Mouse (Mus musculus) hindbrain, embryonic 10.5 days (tissue): ENCODE data around the gene Lbhd2. TPM values are rescaled to one million over a fixed set of nuclear protein-coding genes. Genes with fewer than 3 reads are reported as not detected.
A peak's percentile ranks its signal among the peaks of the same experiment; 100 is the strongest.

Source experiments
- DNase-seq: peaks from one replicate; pipeline ENCODE4 v3.0.0-alpha.2; 2017; ENCODE audit warnings: low spot score
- H3K27ac ChIP-seq: fragments of 300-500 bp; sonication (generic); 2 replicates; pipeline ENCODE4 v1.5.1; 2016; ENCODE audit warnings: mild to moderate bottlenecking, moderate library complexity
- H3K27me3 ChIP-seq: fragments of 300-500 bp; sonication (generic); 2 replicates; pipeline ENCODE4 v1.6.1; 2016; ENCODE audit warnings: mild to moderate bottlenecking; ENCODE audit not compliant: poor library complexity, insufficient read depth, severe bottlenecking
- H3K36me3 ChIP-seq: fragments of 300-500 bp; sonication (generic); 2 replicates; pipeline ENCODE4 v1.6.1; 2016; ENCODE audit warnings: mild to moderate bottlenecking, moderate library complexity
- H3K4me1 ChIP-seq: fragments of 300-500 bp; sonication (generic); replicated peaks from 2 replicates; pipeline ENCODE4 v1.6.1; 2016; ENCODE audit warnings: mild to moderate bottlenecking
- H3K4me3 ChIP-seq: fragments of 300-500 bp; sonication (generic); 2 replicates; pipeline ENCODE4 v1.5.1; 2016; ENCODE audit warnings: mild to moderate bottlenecking, moderate library complexity
- H3K9me3 ChIP-seq: fragments of 300-500 bp; sonication (generic); 2 replicates; pipeline ENCODE4 v1.6.1; 2016; ENCODE audit warnings: mild to moderate bottlenecking, moderate library complexity
- WGBS: fragments of 180-500 bp; shearing (Covaris S2); methylation state at CpG from one replicate; pipeline ENCODE4 v1.1.7; 2016; 5-methylcytosine and 5-hydroxymethylcytosine counted together
- polyA plus RNA-seq: library from polyadenylated mRNA; unstranded; fragments of >200 nt; fragmentation: Nextera tagmentation; extraction: Ambion mirVana; gene quantifications from 2 replicates; pipeline ENCODE4 v1.2.1, GENCODE M21; 2016

Lbhd2 gene
- polyA plus RNA-seq, 1 experiment from 2014 or later, result 0.25 TPM

DNA sequence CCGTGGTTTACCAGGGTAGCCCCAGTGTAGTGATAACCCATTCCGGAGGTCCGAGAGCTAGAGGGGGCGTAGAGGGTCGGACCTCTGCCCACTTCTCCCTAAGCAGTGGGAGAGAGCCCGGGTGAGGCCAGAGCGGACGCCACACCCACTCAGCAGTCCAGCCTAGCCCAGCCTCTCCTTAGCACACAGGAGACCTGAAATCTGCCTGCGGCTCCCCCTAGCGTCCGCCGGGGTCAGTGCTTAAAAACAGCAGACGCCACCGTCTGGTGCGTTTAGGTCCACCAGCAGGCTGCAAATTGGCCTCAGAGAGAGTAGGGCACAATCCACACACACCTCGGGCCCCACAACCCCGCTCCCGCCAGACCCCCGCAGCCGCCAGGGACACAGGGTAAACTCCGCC is 6.7 kb downstream of the Lbhd2 start:
- Histone ChIP-seq H3K36me3 (no peaks in the 10 kb centered on the region), H3K4me1 (peaks cover 50% of the 10 kb centered on the region), H3K4me3 (peak overlapping the region; percentile 50), H3K27me3 (peaks cover 62% of the 10 kb centered on the region), H3K9me3 (no peaks in the 10 kb centered on the region), H3K27ac (peak overlapping the region; percentile 77)
- peak; percentile 92 for DNase-seq
- WGBS, result under 1% methylated on average over 21 of the region's 21 CpGs

DNA sequence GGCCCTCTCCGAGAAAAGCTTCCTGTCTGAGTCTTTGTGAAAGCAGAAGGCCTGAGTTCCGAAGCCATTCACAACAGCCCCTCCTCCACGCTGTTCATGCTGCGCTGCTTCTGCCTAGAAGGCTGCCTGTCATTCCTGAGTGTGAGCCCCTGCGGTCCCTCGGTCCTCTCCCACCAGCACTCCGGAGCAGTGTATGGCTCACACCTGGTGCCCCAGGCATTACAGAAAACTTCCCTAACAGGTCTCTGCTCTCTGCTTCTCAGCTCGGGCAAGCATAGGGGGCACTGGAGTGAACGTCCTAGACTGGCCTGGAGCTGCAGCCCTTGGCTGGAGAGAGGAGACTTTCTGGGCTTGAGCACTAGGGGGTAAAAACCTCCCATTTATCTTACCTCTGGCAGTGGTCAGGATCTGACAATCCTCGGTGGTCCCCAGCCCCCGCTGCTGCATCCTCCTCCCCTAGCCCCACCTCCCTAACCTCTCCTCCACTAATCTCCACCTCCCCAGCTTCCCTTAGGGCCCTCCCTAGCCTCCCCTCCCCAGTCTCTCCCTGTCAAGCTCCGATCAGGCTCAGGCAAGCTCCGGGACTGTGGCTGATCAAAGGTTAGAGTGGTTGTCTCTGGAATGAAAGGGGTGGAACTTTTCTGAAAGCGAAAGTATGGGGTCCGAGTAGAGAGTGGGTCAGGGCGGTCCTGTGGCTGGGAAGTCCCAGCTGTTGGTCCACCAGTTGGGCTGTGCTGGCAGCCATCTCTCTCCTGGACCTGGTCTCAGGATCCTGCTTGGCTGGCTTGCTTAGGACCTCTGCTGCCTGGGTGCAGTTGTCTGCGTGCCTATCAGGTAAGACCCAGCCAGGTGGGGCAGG is 10.5 kb downstream of the Lbhd2 start, which contains the start of gene Exoc3l4:
Exoc3l4 (plus strand) TSS at position 97 of the 859 bp plus-strand sequence.
- WGBS, result 4% methylated on average over 17 of the region's 17 CpGs
- H3K27me3 ChIP-seq, result peaks cover 66% of the 10 kb centered on the region

DNA sequence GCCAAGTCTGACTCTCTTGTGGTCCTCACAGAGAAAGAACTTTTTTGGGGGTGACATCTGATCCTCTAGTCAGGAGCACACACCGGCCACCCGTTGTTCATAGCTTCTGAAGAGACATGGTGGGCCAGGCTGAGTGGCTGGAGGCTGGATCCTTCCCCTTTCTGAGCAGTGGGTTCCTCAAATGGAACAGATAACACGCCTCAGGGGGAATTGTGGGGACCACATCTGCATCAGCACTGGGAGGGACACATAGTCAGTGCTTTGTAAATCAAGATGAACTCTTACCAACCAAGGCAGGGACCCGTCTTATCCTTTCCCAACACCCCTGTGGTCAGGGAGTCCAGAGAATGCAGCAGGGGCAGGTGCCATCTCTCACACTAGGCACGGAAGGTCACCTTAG is 13.3 kb downstream of the Lbhd2 start:
- no peak overlapping the region for H3K27ac ChIP-seq
- H3K27me3 ChIP-seq, result peaks cover 88% of the 10 kb centered on the region
- H3K4me1 ChIP-seq, result peaks cover 38% of the 10 kb centered on the region
- H3K4me3 ChIP-seq, result no peak overlapping the region
- no peaks in the 10 kb centered on the region for H3K9me3 ChIP-seq
- no peak for DNase-seq
- WGBS, result 80% methylated on average over 5 of the region's 5 CpGs
- no peaks in the 10 kb centered on the region for H3K36me3 ChIP-seq

More for the DNA sequence above, 10.5 kb downstream of the Lbhd2 start, which contains the start of gene Exoc3l4:
- Histone ChIP-seq H3K9me3 (no peaks in the 10 kb centered on the region), H3K36me3 (no peaks in the 10 kb centered on the region), H3K4me3 (peak within 1 kb of the TSS; percentile 45), H3K27ac (peak within 1 kb of the TSS; percentile 64), H3K4me1 (peaks cover 39% of the 10 kb centered on the region)
- DNase-seq, result no peak

DNA sequence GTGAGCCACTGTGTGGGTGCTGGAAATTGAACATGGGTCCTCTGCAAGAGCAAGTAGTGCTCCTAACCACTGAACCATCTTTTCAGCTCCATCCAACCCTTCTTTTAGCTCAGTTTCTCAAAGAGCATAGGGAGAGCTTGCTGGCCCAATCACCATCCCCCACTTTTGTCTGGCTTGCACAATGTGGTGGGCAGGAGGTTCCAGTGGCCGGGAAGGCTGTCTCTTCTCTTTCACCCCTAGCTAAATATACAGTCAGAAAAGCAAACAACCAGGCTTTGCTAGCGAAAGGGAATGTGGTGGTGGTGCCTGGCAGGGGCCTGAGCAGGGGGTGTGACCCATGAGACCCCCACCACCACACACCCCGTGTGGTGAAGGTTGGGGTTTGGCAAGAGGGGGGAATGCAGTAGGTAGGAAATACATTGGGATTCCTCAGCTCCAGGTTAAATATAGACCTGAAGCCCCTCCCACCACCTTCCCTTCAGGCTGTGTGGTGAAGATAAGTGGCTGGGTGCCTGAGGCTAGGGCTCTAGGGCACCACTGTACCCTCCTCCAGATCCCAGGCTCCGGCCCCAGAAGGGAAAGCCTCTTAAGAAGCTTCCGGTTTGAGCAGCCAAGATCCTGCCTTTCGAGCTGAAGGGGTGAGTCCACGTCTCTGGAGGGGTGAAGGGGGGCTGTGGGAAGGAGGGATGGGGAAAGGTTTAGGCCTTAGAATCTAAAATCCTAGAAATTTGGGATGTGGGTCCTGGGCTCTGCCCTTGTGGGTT is 14.5 kb downstream of the Lbhd2 start:
- H3K27me3 ChIP-seq, result peaks cover 92% of the 10 kb centered on the region
- 52% methylated on average over 7 of the region's 7 CpGs for WGBS

DNA sequence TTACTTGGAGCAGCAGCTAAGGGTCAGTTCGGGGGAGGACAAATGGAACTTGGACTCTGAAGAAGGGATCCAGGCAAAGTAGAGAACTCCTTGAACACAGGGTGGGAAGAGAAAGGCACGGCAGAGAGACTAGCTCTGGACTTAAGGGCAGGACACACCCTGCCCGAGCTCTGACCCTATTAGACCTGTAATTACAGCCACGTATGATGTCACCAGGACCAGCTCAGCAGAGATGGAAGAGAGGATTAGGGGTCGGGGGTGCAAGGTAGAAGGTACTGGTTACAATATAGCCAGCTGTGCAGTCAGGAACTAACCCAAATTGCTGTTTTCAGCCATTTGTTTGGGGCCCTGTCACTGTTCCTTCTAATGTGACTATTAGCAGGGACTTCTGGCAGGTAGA is 16.2 kb downstream of the Lbhd2 start:
- Histone ChIP-seq H3K4me1 (peaks cover 37% of the 10 kb centered on the region), H3K9me3 (no peaks in the 10 kb centered on the region), H3K36me3 (no peaks in the 10 kb centered on the region), H3K27ac (no peak overlapping the region), H3K27me3 (peaks cover 100% of the 10 kb centered on the region), H3K4me3 (no peak overlapping the region)
- no peak for DNase-seq
- WGBS, result 48% methylated on average over 5 of the region's 5 CpGs

More for the DNA sequence above, 14.5 kb downstream of the Lbhd2 start:
- H3K36me3 ChIP-seq, result no peaks in the 10 kb centered on the region
- DNase-seq, result no peak
- no peaks in the 10 kb centered on the region for H3K9me3 ChIP-seq
- H3K4me1 ChIP-seq, result peaks cover 49% of the 10 kb centered on the region
- H3K27ac ChIP-seq, result no peak overlapping the region
- no peak overlapping the region for H3K4me3 ChIP-seq

DNA sequence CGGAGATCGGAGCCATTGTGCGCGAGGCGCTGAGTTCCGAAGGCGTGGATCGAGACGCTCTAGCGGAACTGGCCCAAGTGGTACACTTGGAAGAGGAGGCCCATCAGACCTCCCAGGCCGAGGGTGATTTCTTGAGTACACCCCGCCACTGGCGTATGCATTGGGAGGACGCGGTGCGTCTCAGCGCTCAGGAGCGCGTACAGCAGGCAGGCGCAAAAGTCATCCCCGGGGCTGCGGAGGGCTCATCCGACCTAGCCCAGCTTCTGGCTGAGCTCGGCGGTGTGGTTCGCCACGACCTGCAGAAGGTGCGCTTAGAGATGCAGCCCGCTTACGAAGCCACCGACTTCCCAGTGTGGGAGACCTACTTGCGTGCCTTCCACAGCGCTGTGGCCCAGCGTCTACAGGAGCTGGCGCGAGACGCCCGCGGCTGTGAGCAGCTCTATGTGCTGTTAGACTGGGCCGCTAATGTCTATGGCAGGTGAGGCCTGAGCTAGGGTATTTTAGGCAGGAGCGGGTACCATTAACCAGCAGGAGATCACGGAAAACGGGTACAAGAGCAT is 17.0 kb downstream of the Lbhd2 start:
- Histone ChIP-seq H3K27me3 (peaks cover 100% of the 10 kb centered on the region), H3K4me1 (peaks cover 44% of the 10 kb centered on the region), H3K4me3 (peak overlapping the region; percentile 36), H3K36me3 (no peaks in the 10 kb centered on the region), H3K27ac (no peak overlapping the region), H3K9me3 (no peaks in the 10 kb centered on the region)
- WGBS, result 2% methylated on average over 43 of the region's 43 CpGs
- DNase-seq, result no peak

DNA sequence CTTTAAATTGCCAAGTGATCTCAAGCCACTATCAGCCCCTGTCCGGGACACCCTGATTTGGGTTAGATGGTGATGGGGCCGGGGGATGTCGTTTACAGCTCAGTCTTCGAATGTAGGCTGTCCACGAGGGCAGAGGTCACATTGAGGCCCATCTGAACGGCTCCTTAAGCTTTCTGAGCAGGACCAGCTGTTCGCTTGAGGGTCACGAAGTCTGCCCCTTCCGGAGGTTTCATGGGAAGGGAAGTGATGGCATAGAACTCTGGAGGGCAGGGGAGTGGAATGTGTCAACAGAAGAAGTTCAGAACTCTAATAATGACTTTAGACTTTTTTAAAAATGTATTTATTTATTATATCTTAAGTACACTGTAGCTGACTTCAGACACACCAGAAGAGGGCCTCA is 17.9 kb downstream of the Lbhd2 start:
- H3K36me3 ChIP-seq, result no peaks in the 10 kb centered on the region
- no peak overlapping the region for H3K4me3 ChIP-seq
- no peaks in the 10 kb centered on the region for H3K9me3 ChIP-seq
- no peak for DNase-seq
- H3K27me3 ChIP-seq, result peaks cover 100% of the 10 kb centered on the region
- no peak overlapping the region for H3K27ac ChIP-seq
- peaks cover 53% of the 10 kb centered on the region for H3K4me1 ChIP-seq
- WGBS, result 19% methylated on average over 9 of the region's 9 CpGs

DNA sequence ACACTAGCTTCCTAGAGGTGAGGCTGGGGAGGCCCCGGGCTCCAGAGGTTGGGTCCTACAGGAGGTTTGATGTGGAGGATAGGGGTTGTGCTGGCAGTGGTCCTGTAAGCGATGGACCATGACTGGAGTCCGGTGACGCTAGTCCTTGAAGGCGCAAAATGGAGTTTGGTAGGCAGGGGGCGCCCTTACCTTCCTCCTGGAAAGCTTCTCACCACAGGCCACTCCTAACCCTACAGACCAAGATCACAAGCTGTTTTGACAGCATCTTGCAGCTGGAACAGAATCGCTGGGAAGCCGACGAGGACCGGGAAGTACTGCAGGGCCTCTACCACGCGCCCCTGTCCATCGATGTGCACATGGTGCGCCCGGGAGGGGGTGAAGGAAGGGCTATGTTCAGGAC is 18.6 kb downstream of the Lbhd2 start:
- H3K4me3 ChIP-seq, result 0 out of 2 replicates have a peak overlapping the region, but pooled peaks have one; percentile 0

DNA sequence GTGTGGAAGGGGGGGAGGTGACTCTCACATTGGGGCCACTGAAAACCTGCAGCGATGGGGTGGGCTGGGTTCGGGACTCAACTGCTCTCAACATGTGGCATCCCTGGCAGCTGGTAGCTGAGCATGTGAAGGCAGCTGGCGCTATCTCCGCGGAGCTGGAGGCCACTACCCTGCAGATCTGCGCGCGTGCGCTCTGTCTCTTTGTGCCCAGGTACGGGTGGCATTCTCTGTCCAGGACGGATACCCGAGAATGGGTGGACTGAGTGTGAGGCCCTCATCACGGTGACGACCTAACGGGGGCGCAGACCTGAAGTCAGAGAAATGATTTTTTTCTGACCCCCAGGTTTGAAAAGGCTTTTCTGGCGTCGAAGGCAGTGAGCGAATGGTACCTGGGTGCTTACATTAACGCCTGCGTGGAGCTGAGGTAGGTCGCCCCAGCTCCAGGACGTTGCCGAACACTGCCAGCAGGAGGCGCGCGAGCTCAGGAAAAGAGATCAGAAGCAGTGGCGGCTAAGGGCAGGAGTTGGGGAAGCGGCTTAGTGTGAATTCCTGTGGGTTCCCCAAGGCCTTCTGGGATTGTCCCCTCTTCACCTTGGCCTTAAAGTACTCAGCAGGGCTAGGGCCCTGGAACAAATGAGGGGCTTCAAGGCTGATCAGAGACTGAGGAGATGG is 19.3 kb downstream of the Lbhd2 start:
- Histone ChIP-seq H3K4me3 (0 out of 2 replicates have a peak overlapping the region, but pooled peaks have one; percentile 0), H3K36me3 (no peaks in the 10 kb centered on the region), H3K27ac (no peak overlapping the region), H3K4me1 (peaks cover 62% of the 10 kb centered on the region), H3K27me3 (peaks cover 100% of the 10 kb centered on the region), H3K9me3 (no peaks in the 10 kb centered on the region)
- DNase-seq, result peak; percentile 92
- 16% methylated on average over 29 of the region's 29 CpGs for WGBS

More for the DNA sequence above, 18.6 kb downstream of the Lbhd2 start:
- peaks cover 100% of the 10 kb centered on the region for H3K27me3 ChIP-seq
- no peaks in the 10 kb centered on the region for H3K36me3 ChIP-seq
- no peak overlapping the region for H3K27ac ChIP-seq
- DNase-seq, result peak; percentile 88
- 4% methylated on average over 15 of the region's 15 CpGs for WGBS
- H3K9me3 ChIP-seq, result no peaks in the 10 kb centered on the region
- H3K4me1 ChIP-seq, result peaks cover 58% of the 10 kb centered on the region

DNA sequence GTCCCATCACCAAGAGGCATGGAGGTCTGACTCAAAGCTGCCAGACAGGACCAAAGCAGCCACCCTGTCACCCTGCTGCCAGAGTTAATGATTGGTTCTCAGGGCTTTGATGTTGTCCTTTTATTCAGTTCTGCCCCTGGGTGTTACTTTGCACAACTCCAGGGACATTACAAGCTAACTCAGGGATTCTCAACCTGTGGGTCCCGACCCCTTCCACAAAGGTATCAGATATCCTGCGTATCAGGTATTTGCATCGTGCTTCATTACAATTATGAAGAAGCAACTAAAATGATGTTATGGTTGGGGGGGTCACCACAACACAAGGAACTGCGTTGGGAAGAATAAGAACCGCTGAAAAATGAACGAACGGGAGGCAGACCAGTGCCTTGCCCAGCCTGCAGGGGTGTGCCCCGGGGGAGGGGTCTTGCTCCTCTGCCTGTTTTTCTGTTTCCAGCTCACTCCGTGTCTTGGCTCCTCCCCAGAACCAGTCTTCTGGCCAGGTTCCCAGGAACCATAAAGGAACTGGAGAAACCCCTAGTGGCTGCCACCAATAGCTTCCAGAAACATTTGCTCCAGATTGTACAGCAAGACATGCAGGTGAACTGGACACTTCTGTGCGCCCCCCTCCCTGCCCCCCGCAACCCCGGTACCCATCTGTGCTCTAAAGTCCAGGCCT is 21.0 kb downstream of the Lbhd2 start:
- Histone ChIP-seq H3K9me3 (no peaks in the 10 kb centered on the region), H3K27ac (no peak overlapping the region), H3K4me1 (peaks cover 79% of the 10 kb centered on the region), H3K4me3 (no peak overlapping the region), H3K27me3 (peaks cover 100% of the 10 kb centered on the region), H3K36me3 (no peaks in the 10 kb centered on the region)
- WGBS, result 47% methylated on average over 12 of the region's 12 CpGs
- DNase-seq, result peak; percentile 2

DNA sequence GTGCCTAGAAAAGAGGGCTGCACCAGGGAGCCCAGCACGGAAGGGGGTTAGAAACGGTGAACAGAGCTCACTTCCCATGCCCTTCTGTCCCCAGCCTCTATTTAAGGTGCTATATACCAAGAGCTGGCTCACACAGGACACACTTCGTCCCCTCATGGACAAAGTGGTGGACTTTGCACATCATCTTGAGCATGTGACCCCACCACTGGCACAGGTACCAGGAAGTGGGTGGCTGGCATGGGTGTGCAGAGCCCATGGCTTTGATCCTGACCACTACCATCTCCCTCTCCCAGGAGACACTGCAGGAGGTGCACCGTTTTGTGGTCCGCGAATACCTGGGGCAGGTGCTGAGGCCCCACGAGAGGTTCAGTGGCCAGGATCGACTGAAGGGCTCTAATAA is 21.8 kb downstream of the Lbhd2 start:
- peak overlapping the region; percentile 50; the same call in 1 of the 2 replicates for H3K27ac ChIP-seq
- H3K4me1 ChIP-seq, result peaks cover 81% of the 10 kb centered on the region
- H3K27me3 ChIP-seq, result peaks cover 100% of the 10 kb centered on the region
- H3K9me3 ChIP-seq, result no peaks in the 10 kb centered on the region
- no peak for DNase-seq
- 19% methylated on average over 8 of the region's 8 CpGs for WGBS
- H3K4me3 ChIP-seq, result peak overlapping the region; percentile 55
- H3K36me3 ChIP-seq, result no peaks in the 10 kb centered on the region
